Mouse (Mus musculus): Measurements from ENCODE around the gene Supt3. TPM values are rescaled to one million over a fixed set of nuclear protein-coding genes. Genes with fewer than 3 reads are reported as not detected.

The Supt3 gene
- polyA plus RNA-seq, 1 experiment from 2014 or later, result 27.3 TPM

DNA sequence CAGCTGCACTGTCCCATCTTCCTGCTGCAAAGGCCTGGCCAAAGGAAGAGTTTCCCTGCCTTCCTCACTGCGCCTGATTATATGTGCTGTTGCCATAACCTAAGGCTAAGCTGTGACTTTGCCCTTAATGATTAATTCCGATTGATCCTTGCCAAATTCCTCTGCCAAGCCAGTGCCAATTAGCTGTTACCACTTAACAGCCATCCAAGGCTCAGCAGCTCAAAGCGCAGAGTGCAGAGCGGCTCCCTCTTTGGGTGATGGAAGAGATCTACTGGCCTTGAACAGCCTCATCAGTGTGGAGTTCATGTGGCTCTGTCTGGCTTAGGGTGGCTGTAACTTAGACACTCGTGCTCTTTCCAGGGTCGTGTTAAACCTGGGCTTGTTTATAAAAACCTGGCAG lies 366.1 kb downstream of the Supt3 start:
- ATAC-seq, result no peak
- 83% methylated on average over 6 of the region's 6 CpGs for WGBS
- Histone ChIP-seq H3K4me1 (ENCODE audit: control insufficient read depth, insufficient read depth, low read depth, low read length) (no peaks in the 10 kb centered on the region), H3K27me3 (replicated peaks; ENCODE audit: control insufficient read depth, insufficient read depth, low read length) (no peaks in the 10 kb centered on the region), H3K27ac (ENCODE audit: low read depth, low read length) (no peak overlapping the region), H3K4me2 (ENCODE audit: low read length) (no peak overlapping the region), H3K4me3 (ENCODE audit: low read length) (no peak overlapping the region), H3K9ac (ENCODE audit: low read depth, low read length) (no peak overlapping the region), H3K9me3 (ENCODE audit: control insufficient read depth, low read length) (no peaks in the 10 kb centered on the region), H3K36me3 (ENCODE audit: control insufficient read depth, insufficient read depth, low read length) (no peaks in the 10 kb centered on the region)

- H3K27ac ChIP-seq (ENCODE audit: low read depth, low read length), result peak overlapping the region; percentile 23; the same call in 1 of the 2 replicates
- H3K36me3 ChIP-seq (ENCODE audit: control insufficient read depth, insufficient read depth, low read length), result no peaks in the 10 kb centered on the region
- no peaks in the 10 kb centered on the region for H3K4me1 ChIP-seq (ENCODE audit: control insufficient read depth, insufficient read depth, low read depth, low read length)
- no peak overlapping the region for H3K4me2 ChIP-seq (ENCODE audit: low read length)
- no peaks in the 10 kb centered on the region for H3K27me3 ChIP-seq (replicated peaks; ENCODE audit: control insufficient read depth, insufficient read depth, low read length)
- no peaks in the 10 kb centered on the region for H3K9me3 ChIP-seq (ENCODE audit: control insufficient read depth, low read length)
- H3K9ac ChIP-seq (ENCODE audit: low read depth, low read length), result no peak overlapping the region
- no peak for ATAC-seq
- 72% methylated on average over 14 of the region's 14 CpGs for WGBS
- H3K4me3 ChIP-seq (ENCODE audit: low read length), result no peak overlapping the region
These were observed 367.7 kb downstream of the Supt3 start for GRCm38 (mm10) chr17:45144656-45145055.

GRCm38 (mm10) chr17:45151312-45151929 lies 374.5 kb downstream of the Supt3 start:
- Histone ChIP-seq H3K4me3 (ENCODE audit: low read length) (no peak overlapping the region), H3K4me1 (ENCODE audit: control insufficient read depth, insufficient read depth, low read depth, low read length) (no peaks in the 10 kb centered on the region), H3K27me3 (replicated peaks; ENCODE audit: control insufficient read depth, insufficient read depth, low read length) (no peaks in the 10 kb centered on the region), H3K36me3 (ENCODE audit: control insufficient read depth, insufficient read depth, low read length) (no peaks in the 10 kb centered on the region), H3K4me2 (ENCODE audit: low read length) (no peak overlapping the region), H3K9me3 (ENCODE audit: control insufficient read depth, low read length) (no peaks in the 10 kb centered on the region), H3K27ac (ENCODE audit: low read depth, low read length) (no peak overlapping the region), H3K9ac (ENCODE audit: low read depth, low read length) (no peak overlapping the region)
- ATAC-seq, result no peak
- WGBS, result 80% methylated on average over 17 of the region's 17 CpGs

DNA sequence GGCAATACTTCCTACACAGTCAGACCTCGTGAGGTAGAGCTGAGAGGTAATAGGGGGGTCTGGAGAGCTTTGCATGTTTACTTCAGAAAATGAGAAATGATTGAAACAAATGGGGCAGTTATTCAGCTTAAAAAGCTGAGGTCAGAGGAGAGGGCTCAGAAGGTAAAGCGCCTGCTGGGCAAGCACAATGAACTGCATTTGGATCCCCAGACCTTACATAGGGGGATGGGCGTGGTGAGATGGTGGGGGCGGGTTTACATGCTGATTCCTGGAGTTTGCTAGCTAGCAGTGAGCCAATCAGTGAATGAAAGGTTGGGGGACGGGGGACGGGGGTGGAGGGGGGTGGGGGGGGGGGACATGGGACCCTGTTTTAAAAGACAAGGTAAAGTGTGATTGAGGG lies 376.8 kb downstream of the Supt3 start:
- 16% methylated on average over 6 of the region's 6 CpGs for WGBS
- Histone ChIP-seq H3K4me3 (ENCODE audit: low read length) (no peak overlapping the region), H3K9me3 (ENCODE audit: control insufficient read depth, low read length) (no peaks in the 10 kb centered on the region), H3K36me3 (ENCODE audit: control insufficient read depth, insufficient read depth, low read length) (no peaks in the 10 kb centered on the region), H3K27ac (ENCODE audit: low read depth, low read length) (no peak overlapping the region), H3K4me1 (ENCODE audit: control insufficient read depth, insufficient read depth, low read depth, low read length) (no peaks in the 10 kb centered on the region), H3K4me2 (ENCODE audit: low read length) (no peak overlapping the region), H3K9ac (ENCODE audit: low read depth, low read length) (no peak overlapping the region), H3K27me3 (replicated peaks; ENCODE audit: control insufficient read depth, insufficient read depth, low read length) (no peaks in the 10 kb centered on the region)
- no peak for ATAC-seq

DNA sequence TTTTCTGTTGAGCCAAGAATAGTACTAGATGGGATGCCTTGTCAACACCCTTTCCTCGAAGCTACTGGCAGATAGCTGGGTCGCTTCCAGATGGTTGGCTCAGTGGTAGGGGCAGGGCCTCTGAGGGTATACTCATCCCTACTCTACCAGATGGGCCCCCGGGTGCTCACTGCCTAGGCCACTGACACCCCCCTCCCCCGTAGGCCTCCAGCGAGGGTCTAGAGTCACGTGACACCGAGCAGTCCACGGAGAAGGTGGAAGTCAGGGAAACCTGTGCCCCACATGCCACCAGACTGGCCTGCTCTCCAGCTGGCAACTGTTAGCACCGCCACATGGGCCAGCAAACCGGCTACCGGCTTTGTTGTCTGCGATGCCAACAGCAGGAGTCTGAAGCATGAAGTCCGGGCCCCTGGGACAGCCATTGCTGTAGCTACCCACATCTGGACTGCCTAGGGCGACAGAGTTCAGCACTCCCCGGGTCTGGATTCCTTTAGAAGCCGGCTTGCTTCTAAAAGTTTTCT lies 381.3 kb downstream of the Supt3 start:
- Histone ChIP-seq H3K9me3 (ENCODE audit: control insufficient read depth, low read length) (no peaks in the 10 kb centered on the region), H3K4me3 (ENCODE audit: low read length) (no peak overlapping the region), H3K27ac (ENCODE audit: low read depth, low read length) (no peak overlapping the region), H3K4me1 (ENCODE audit: control insufficient read depth, insufficient read depth, low read depth, low read length) (no peaks in the 10 kb centered on the region), H3K9ac (ENCODE audit: low read depth, low read length) (no peak overlapping the region), H3K36me3 (ENCODE audit: control insufficient read depth, insufficient read depth, low read length) (no peaks in the 10 kb centered on the region), H3K27me3 (replicated peaks; ENCODE audit: control insufficient read depth, insufficient read depth, low read length) (no peaks in the 10 kb centered on the region), H3K4me2 (ENCODE audit: low read length) (no peak overlapping the region)
- ATAC-seq, result no peak
- WGBS, result 65% methylated on average over 16 of the region's 16 CpGs

DNA sequence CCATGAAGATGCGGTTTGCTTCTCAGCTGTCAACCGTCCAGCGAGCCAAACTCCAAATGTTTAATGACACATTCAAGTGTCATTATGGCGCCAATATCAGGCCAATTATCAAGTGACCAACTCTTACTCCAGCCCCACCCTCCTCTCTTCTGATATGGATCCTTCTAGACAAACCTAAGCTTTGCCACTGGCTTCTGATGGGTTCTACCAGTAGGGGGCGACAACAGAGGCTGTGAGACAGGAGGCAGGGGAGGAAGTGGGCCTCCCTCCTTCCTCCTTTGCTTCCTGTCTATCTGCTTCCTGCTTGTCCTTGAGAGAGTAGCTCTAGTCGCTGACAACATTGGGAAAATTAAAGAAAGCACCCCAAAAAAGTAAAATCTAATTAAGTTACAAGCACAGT lies 383.7 kb downstream of the Supt3 start:
- Histone ChIP-seq H3K9me3 (ENCODE audit: control insufficient read depth, low read length) (no peaks in the 10 kb centered on the region), H3K36me3 (ENCODE audit: control insufficient read depth, insufficient read depth, low read length) (no peaks in the 10 kb centered on the region), H3K27ac (ENCODE audit: low read depth, low read length) (no peak overlapping the region), H3K4me2 (ENCODE audit: low read length) (no peak overlapping the region), H3K9ac (ENCODE audit: low read depth, low read length) (no peak overlapping the region), H3K27me3 (replicated peaks; ENCODE audit: control insufficient read depth, insufficient read depth, low read length) (no peaks in the 10 kb centered on the region), H3K4me3 (ENCODE audit: low read length) (no peak overlapping the region), H3K4me1 (ENCODE audit: control insufficient read depth, insufficient read depth, low read depth, low read length) (no peaks in the 10 kb centered on the region)
- no peak for ATAC-seq
- 90% methylated on average over 6 of the region's 6 CpGs for WGBS

DNA sequence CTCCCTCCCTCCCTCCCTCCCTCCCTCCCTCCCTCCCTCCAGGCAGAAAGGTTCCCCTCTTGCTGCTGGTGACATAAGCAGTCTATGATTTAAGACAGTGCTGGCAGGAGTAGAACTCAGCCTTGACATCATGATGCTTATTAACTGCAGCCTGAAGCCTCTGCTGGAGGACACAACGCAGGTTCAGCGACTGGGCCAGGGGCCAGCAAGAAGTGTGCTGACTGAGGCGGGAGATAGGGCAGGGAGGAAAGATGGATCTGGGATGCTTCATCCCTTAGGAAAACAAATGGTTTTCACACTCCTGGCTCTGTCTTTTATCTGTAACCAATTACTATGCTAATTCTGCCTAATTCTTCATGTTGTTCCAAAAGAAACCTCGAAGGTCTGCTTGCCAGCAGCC lies 388.8 kb downstream of the Supt3 start:
- Histone ChIP-seq H3K36me3 (ENCODE audit: control insufficient read depth, insufficient read depth, low read length) (no peaks in the 10 kb centered on the region), H3K4me1 (ENCODE audit: control insufficient read depth, insufficient read depth, low read depth, low read length) (no peaks in the 10 kb centered on the region), H3K4me3 (ENCODE audit: low read length) (no peak overlapping the region), H3K27ac (ENCODE audit: low read depth, low read length) (no peak overlapping the region), H3K9me3 (ENCODE audit: control insufficient read depth, low read length) (no peaks in the 10 kb centered on the region), H3K9ac (ENCODE audit: low read depth, low read length) (no peak overlapping the region), H3K27me3 (replicated peaks; ENCODE audit: control insufficient read depth, insufficient read depth, low read length) (no peaks in the 10 kb centered on the region), H3K4me2 (ENCODE audit: low read length) (no peak overlapping the region)
- peak; percentile 65 for ATAC-seq
- WGBS, result 31% methylated on average over 4 of the region's 4 CpGs

Other genes with a start within 250 kb of the Supt3 start
- gene Runx2, start 37.6 kb downstream of the Supt3 start, polyA plus RNA-seq (2015; fragmentation: Nextera tagmentation; extraction: Ambion mirVana), result 0.31 and 0.55 TPM in 2 replicates

All from hindbrain, embryonic 16.5 days (tissue).